Mouse (Mus musculus) heart, postnatal 0 days (tissue): ENCODE results near the gene Pard3.

ENCODE experiments used
- CTCF ChIP-seq: IDR thresholded peaks from 2 replicates; pipeline ENCODE4 v1.5.1; 2016; ENCODE audit warnings: antibody characterized with exemption, control low read depth, low read depth
- EP300 ChIP-seq: IDR thresholded peaks from 2 replicates; pipeline ENCODE4 v1.6.1; 2016; ENCODE audit warnings: antibody characterized with exemption, low read depth

DNA sequence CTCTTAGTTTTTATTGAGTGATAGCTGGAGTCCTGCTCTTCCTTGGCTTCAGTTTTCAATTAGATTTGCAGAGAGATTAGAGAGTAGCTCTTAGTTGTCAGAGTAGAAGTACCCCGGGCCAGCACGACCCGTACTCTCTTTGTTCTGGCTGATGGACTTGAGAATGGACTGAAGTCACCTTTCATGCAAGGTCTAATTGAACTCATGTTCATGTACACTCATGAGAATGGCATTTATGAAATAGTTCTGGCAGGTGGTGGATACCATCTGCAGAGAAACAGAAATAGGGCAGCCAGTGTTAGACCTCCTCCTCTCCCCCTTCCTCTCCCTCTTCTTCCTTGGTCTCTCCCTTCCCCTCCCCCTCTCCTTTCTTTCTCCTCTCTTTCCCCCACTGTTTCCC lies 158.7 kb downstream of the Pard3 start:
- TF ChIP-seq CTCF, result no peak
- no peak for TF ChIP-seq EP300
